In the genomic region with DNA sequence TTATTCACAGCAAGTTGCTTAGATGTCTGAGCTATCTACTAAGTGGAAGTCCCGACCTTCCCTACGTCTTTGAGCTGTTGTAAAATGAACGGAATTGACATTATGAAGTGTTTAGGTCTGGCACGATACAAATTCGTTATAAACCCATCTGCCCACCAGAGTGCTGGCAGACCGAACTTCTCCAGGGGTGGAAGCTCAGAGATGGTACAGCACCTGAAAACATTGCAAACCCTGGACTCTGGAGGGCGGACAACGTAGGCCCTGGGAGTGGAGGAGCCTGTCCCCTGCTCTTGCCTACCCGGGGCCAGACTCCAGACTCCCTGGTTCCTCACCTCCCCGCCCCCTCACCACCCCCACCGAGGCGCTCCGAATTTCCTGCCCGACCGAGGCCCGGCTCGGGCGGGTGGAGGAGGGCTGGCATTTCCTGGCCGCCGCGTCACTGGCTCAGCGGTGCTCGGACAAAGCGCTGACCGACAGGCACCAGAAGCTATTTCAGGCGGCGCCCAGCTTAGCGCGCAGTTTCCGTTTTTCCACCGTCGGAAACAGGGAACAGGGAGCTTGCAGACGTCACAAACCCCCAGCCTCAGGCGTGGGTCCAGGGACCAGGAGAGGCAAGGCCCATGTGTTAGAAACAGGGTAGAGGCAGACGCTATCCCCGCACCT, we compare ENCODE assay signal across 7 mouse cellular contexts. TPM values are rescaled to one million over a fixed set of nuclear protein-coding genes. Genes with fewer than 3 reads are reported as not detected.
A peak's percentile ranks its signal among the peaks of the same experiment; 100 is the strongest.
DNase-seq lines count a peak whose midpoint lies in the region; ATAC-seq and TF ChIP-seq lines count a peak whose summit lies in the region.

No protein-coding gene starts in this region.

- ATAC-seq in forebrain, embryonic 11.5 days (replicated peaks; ENCODE audit: low FRiP score) = peak; percentile 28; the same call in 1 of the 2 replicates

- intact Hi-C loops in heart, postnatal 25 days (cut with DNase I) = no loop called here

- peaks cover 85% of the 10 kb centered on the region for H3K27me3 ChIP-seq in E14TG2a.4 (ENCODE audit: insufficient read depth, low read length)
- peaks cover 69% of the 10 kb centered on the region for H3K27me3 ChIP-seq in forebrain, embryonic 11.5 days (ENCODE audit: control insufficient read depth, insufficient read depth, low read length)
- no peaks in the 10 kb centered on the region for H3K27me3 ChIP-seq in megakaryocyte, embryonic 14.5 days (replicated peaks)

- no peak for TF ChIP-seq CTCF in E14TG2a.4 (conservative IDR thresholded peaks at IDR 0.05; ENCODE audit: low read length)

- H3K9me3 ChIP-seq in E14TG2a.4 (ENCODE audit: low read length) = no peaks in the 10 kb centered on the region
- no peaks in the 10 kb centered on the region for H3K9me3 ChIP-seq in forebrain, embryonic 11.5 days (ENCODE audit: control insufficient read depth, low read length)
- H3K9me3 ChIP-seq in megakaryocyte, embryonic 14.5 days = no peaks in the 10 kb centered on the region

- H3K4me1 ChIP-seq in E14TG2a.4 (replicated peaks; ENCODE audit: low read depth, low read length) = peaks cover 30% of the 10 kb centered on the region
- peaks cover 17% of the 10 kb centered on the region for H3K4me1 ChIP-seq in forebrain, embryonic 11.5 days (replicated peaks; ENCODE audit: control insufficient read depth, insufficient read depth, low read length)
- peaks cover 86% of the 10 kb centered on the region for H3K4me1 ChIP-seq in megakaryocyte, embryonic 14.5 days

- H3K9ac ChIP-seq in forebrain, embryonic 11.5 days (ENCODE audit: low read length) = peak overlapping the region; percentile 12; the same call in 1 of the 2 replicates

- peak overlapping the region; percentile 34; the same call in 1 of the 2 replicates for H3K4me2 ChIP-seq in forebrain, embryonic 11.5 days (ENCODE audit: low read depth, low read length, severe bottlenecking)

- WGBS in forebrain, embryonic 11.5 days = under 1% methylated on average over 36 of the region's 36 CpGs

- H3K4me3 ChIP-seq in E14TG2a.4 (replicated peaks; ENCODE audit: low read length) = peak overlapping the region; percentile 51
- peak overlapping the region; percentile 16 for H3K4me3 ChIP-seq in forebrain, embryonic 11.5 days (ENCODE audit: low read depth, low read length)
- H3K4me3 ChIP-seq in megakaryocyte, embryonic 14.5 days (replicated peaks) = peak overlapping the region; percentile 92

- H3K27ac ChIP-seq in forebrain, embryonic 11.5 days (ENCODE audit: low read depth, low read length) = no peak overlapping the region; the same call in 1 of the 2 replicates

- DNase-seq in NIH3T3 (ENCODE audit: low read depth) = peak; percentile 74
- DNase-seq in forebrain, embryonic 11.5 days (ENCODE audit: low spot score) = peak; percentile 72
- DNase-seq in heart, postnatal 25 days (ENCODE audit: low spot score) = peak; percentile 75
- DNase-seq in layer of hippocampus, postnatal 36 days = peak; percentile 9 to 24
- DNase-seq in testis, postnatal 10 days (ENCODE audit: low spot score) = peak; percentile 49

- H3K36me3 ChIP-seq in E14TG2a.4 (ENCODE audit: insufficient read depth, low read length) = no peaks in the 10 kb centered on the region
- H3K36me3 ChIP-seq in forebrain, embryonic 11.5 days (ENCODE audit: control insufficient read depth, insufficient read depth, low read length) = no peaks in the 10 kb centered on the region
- no peaks in the 10 kb centered on the region for H3K36me3 ChIP-seq in megakaryocyte, embryonic 14.5 days (replicated peaks; ENCODE audit: low read length)

RNA-seq across cellular contexts. Expression of a gene that starts 3.8 kb away (rescaled TPM):
- polyA plus RNA-seq in forebrain, embryonic 11.5 days (2014; fragmentation: Nextera tagmentation; extraction: Ambion mirVana) = 3.4 and 3.7 TPM in 2 replicates
- total RNA-seq in heart, postnatal 25 days (2021) = 1 to 10 TPM; 3.7 to 4.0 TPM
- 1 to 10 TPM; 1.1 to 1.3 TPM for total RNA-seq in layer of hippocampus, postnatal 36 days (2021)
- polyA plus RNA-seq in megakaryocyte, embryonic 14.5 days (2012; ENCODE audit: insufficient read depth, low replicate concordance) = 106 and 219 TPM in 2 replicates

RNA-seq across cellular contexts. Expression of a gene that starts 36.0 kb away (rescaled TPM):
- polyA plus RNA-seq in forebrain, embryonic 11.5 days (2014; fragmentation: Nextera tagmentation; extraction: Ambion mirVana) = 13.8 and 16.2 TPM in 2 replicates
- 1 to 10 TPM in 1 of 2 experiments, not detected in 1; 1.0 TPM for total RNA-seq in heart, postnatal 25 days (2021)
- total RNA-seq in layer of hippocampus, postnatal 36 days (2021) = under 1 TPM in 1 of 2 experiments, not detected in 1; 0.75 TPM
- 2.2 and 5.1 TPM in 2 replicates for polyA plus RNA-seq in megakaryocyte, embryonic 14.5 days (2012; ENCODE audit: insufficient read depth, low replicate concordance)

RNA-seq across cellular contexts. Expression of a gene that starts 52.5 kb away (rescaled TPM):
- polyA plus RNA-seq in forebrain, embryonic 11.5 days (2014; fragmentation: Nextera tagmentation; extraction: Ambion mirVana) = 26.0 and 32.2 TPM in 2 replicates
- total RNA-seq in heart, postnatal 25 days (2021) = under 1 TPM; 0.16 to 0.22 TPM
- total RNA-seq in layer of hippocampus, postnatal 36 days (2021) = under 1 TPM; 0.33 to 0.35 TPM
- 0.72 TPM in 1 of 2 replicates, not detected in the other for polyA plus RNA-seq in megakaryocyte, embryonic 14.5 days (2012; ENCODE audit: insufficient read depth, low replicate concordance)

Comparison
In these comparisons a context has a peak if more than half of its experiments do, and no peak if none do; other contexts are left out.
1. H3K4me3 ChIP-seq: peak in every context shown above with its lines; median percentile 92 in megakaryocyte, embryonic 14.5 days; 51 in E14TG2a.4; 16 in forebrain, embryonic 11.5 days.
2. DNase-seq: peak in every context shown above with its lines; median percentile 75 in heart, postnatal 25 days; 74 in NIH3T3; 72 in forebrain, embryonic 11.5 days; 49 in testis, postnatal 10 days; 16 in layer of hippocampus, postnatal 36 days.